In the genomic region with DNA sequence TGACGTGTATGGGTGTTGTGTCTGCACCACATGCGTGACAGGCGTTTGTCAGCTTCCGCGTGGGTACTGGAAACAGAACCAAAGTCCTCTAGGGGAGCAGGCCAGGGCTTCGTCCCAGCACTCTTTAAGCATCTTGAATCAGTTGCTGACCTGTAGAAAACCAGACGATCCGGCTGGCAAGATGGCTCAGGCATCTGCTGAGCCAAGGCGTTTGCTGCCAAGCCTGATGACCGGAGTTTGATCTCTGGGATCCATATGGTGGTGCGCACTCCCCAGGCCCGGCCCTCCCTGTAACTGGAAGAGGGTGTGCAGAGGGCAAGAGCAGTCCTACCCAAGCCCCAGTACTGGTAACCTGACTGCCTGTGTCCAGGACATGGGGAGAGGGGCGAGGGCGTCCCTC, we compare ENCODE assay signal across 36 mouse cellular contexts. TPM values are rescaled to one million over a fixed set of nuclear protein-coding genes. Genes with fewer than 3 reads are reported as not detected.
DNase-seq lines count a peak whose midpoint lies in the region; TF ChIP-seq lines count a peak whose summit lies in the region.
"Had no signal": no experiment of that assay in that cellular context is flagged by ENCODE, and none has a peak within 500 bp of the region (broad histone marks: within the 10 kb centered on the region; RNA-seq: fewer than 3 reads in every experiment).

No protein-coding gene starts in this region.

- H3K4me3 ChIP-seq in cerebellum, adult 2 months (replicated peaks; ENCODE audit: insufficient read depth, low read depth, low read length), result no peak overlapping the region
- H3K4me3 ChIP-seq in gastrocnemius, adult 2 months, result no peak overlapping the region
- peak overlapping the region; percentile 37; the same call in 1 of the 2 replicates for H3K4me3 ChIP-seq in E14TG2a.4 (replicated peaks; ENCODE audit: low read length)
- H3K4me3 ChIP-seq in embryonic facial prominence, embryonic 10.5 days, result no peak overlapping the region
- H3K4me3 ChIP-seq: embryonic facial prominence, embryonic 13.5 days; forebrain, embryonic 10.5 days; forebrain, embryonic 15.5 days; heart, adult 2 months; heart, embryonic 12.5 days; limb, embryonic 12.5 days; liver, embryonic 13.5 days; megakaryocyte, embryonic 14.5 days; midbrain, embryonic 13.5 days had no signal

- H3K9me3 ChIP-seq in E14TG2a.4 (ENCODE audit: low read length), result no peaks in the 10 kb centered on the region
- no peaks in the 10 kb centered on the region for H3K9me3 ChIP-seq in embryonic facial prominence, embryonic 10.5 days
- H3K9me3 ChIP-seq: embryonic facial prominence, embryonic 13.5 days; forebrain, embryonic 10.5 days; forebrain, embryonic 15.5 days; heart, embryonic 12.5 days; limb, embryonic 12.5 days; liver, embryonic 13.5 days; megakaryocyte, embryonic 14.5 days; midbrain, embryonic 13.5 days had no signal

- H3K36me3 ChIP-seq in E14TG2a.4 (ENCODE audit: insufficient read depth, low read length), result no peaks in the 10 kb centered on the region
- no peaks in the 10 kb centered on the region for H3K36me3 ChIP-seq in embryonic facial prominence, embryonic 10.5 days (replicated peaks)
- H3K36me3 ChIP-seq: embryonic facial prominence, embryonic 13.5 days; forebrain, embryonic 10.5 days; forebrain, embryonic 15.5 days; heart, embryonic 12.5 days; limb, embryonic 12.5 days; liver, embryonic 13.5 days; midbrain, embryonic 13.5 days had no signal

- no peaks in the 10 kb centered on the region for H3K27me3 ChIP-seq in cerebellum, adult 2 months (ENCODE audit: control insufficient read depth, insufficient read depth, low read length)
- peaks cover 6% of the 10 kb centered on the region for H3K27me3 ChIP-seq in E14TG2a.4 (ENCODE audit: insufficient read depth, low read length)
- no peaks in the 10 kb centered on the region for H3K27me3 ChIP-seq in embryonic facial prominence, embryonic 10.5 days (replicated peaks; ENCODE audit: low read depth, poor library complexity, severe bottlenecking)
- H3K27me3 ChIP-seq: embryonic facial prominence, embryonic 13.5 days; forebrain, embryonic 15.5 days; heart, embryonic 12.5 days; limb, embryonic 12.5 days; liver, embryonic 13.5 days; midbrain, embryonic 13.5 days had no signal

- intact Hi-C loops in gastrocnemius, adult 2 months (cut with DNase I), result no loop called here

- DNase-seq in cerebellum, adult 2 months, result peak; percentile 56 to 63
- DNase-seq in cerebellum, adult 11 months, result no peak
- peak; percentile 30 for DNase-seq in gastrocnemius, adult 2 months
- no peak for DNase-seq in gastrocnemius, postnatal 25 days
- no peak for DNase-seq in embryonic facial prominence, embryonic 10.5 days (ENCODE audit: low spot score)
- no peak for DNase-seq in layer of hippocampus, adult 11-12 months (ENCODE audit: low spot score)
- DNase-seq in natural killer cell, adult 2 months (ENCODE audit: low spot score in 2 of 2), result no peak
- DNase-seq: adrenal gland, postnatal 25 days; embryo, embryonic 11 days; heart, adult 2 months; heart, postnatal 4 days; kidney, adult 2 months; kidney, postnatal 4 days; layer of hippocampus, postnatal 36 days; liver, embryonic 13.5 days; lung, adult 18-20 months; lung, postnatal 4 days; right cerebral cortex, adult 18-20 months; right cerebral cortex, postnatal 4 days; thymus, adult 18-20 months; thymus, postnatal 25 days had no signal

- H3K4me1 ChIP-seq in cerebellum, adult 2 months (ENCODE audit: control insufficient read depth, insufficient read depth, low read length), result peaks cover 8% of the 10 kb centered on the region; the same call in 1 of the 2 replicates
- peaks cover 68% of the 10 kb centered on the region for H3K4me1 ChIP-seq in E14TG2a.4 (replicated peaks; ENCODE audit: low read depth, low read length)
- peaks cover 44% of the 10 kb centered on the region for H3K4me1 ChIP-seq in embryonic facial prominence, embryonic 10.5 days

- TF ChIP-seq CTCF in cerebellum, adult 2 months (IDR thresholded peaks at IDR 0.05; ENCODE audit: borderline replicate concordance, insufficient read depth, low read depth, low read length), result no peak
- TF ChIP-seq CTCF in gastrocnemius, adult 2 months (IDR thresholded peaks at IDR 0.05), result no peak
- no peak for TF ChIP-seq CTCF in E14TG2a.4 (conservative IDR thresholded peaks at IDR 0.05; ENCODE audit: low read length)

- 21% methylated on average over 14 of the region's 14 CpGs for WGBS in cerebellum, adult 2 months
- 88% methylated on average over 14 of the region's 14 CpGs for WGBS in embryonic facial prominence, embryonic 10.5 days

- H3K27ac ChIP-seq in cerebellum, adult 2 months (ENCODE audit: insufficient read depth, low read length), result no peak overlapping the region
- no peak overlapping the region for H3K27ac ChIP-seq in gastrocnemius, adult 2 months
- H3K27ac ChIP-seq in embryonic facial prominence, embryonic 10.5 days (replicated peaks), result 0 out of 2 replicates have a peak overlapping the region, but pooled peaks have one; percentile 30
- H3K27ac ChIP-seq: embryonic facial prominence, embryonic 13.5 days; forebrain, embryonic 10.5 days; forebrain, embryonic 15.5 days; heart, adult 2 months; hindbrain, embryonic 14.5 days; kidney, postnatal 0 days; limb, embryonic 12.5 days; liver, embryonic 13.5 days; midbrain, embryonic 13.5 days; stomach, postnatal 0 days had no signal

- TF ChIP-seq POLR2A in cerebellum, adult 2 months (IDR thresholded peaks at IDR 0.05; ENCODE audit: borderline replicate concordance, insufficient read depth, low read length), result no peak

RNA-seq across cellular contexts. Expression of a gene that starts 4.5 kb away (rescaled TPM):
- 0.56 and 1.2 TPM in 2 replicates for polyA plus RNA-seq in cerebellum, adult 2 months (2012; rRNA removed)
- not detected for total RNA-seq in gastrocnemius, adult 2 months (2021)
- not detected for total RNA-seq in gastrocnemius, postnatal 25 days (2021)
- polyA plus RNA-seq in embryonic facial prominence, embryonic 10.5 days (2016; fragmentation: Nextera tagmentation; extraction: Ambion mirVana), result 0.43 and 0.47 TPM in 2 replicates
- total RNA-seq: gastrocnemius, adult 18-20 months; heart, adult 2 months; MEL; monocyte, adult 5-6 weeks had no signal
- polyA plus RNA-seq: inflammation-experienced regulatory T-cells, adult 6 months had no signal

RNA-seq across cellular contexts. Expression of a gene that starts 4.5 kb away (rescaled TPM):
- 22.1 and 23.6 TPM in 2 replicates for polyA plus RNA-seq in cerebellum, adult 2 months (2012; rRNA removed)
- total RNA-seq in gastrocnemius, adult 2 months (2021), result 10 to 100 TPM; 20.5 to 21.4 TPM
- total RNA-seq in gastrocnemius, postnatal 25 days (2021), result 10 to 100 TPM; 17.2 to 19.3 TPM
- 27.9 and 29.2 TPM in 2 replicates for polyA plus RNA-seq in embryonic facial prominence, embryonic 10.5 days (2016; fragmentation: Nextera tagmentation; extraction: Ambion mirVana)

RNA-seq across cellular contexts. Expression of a gene that starts 42.6 kb away (rescaled TPM):
- 11.1 and 12.6 TPM in 2 replicates for polyA plus RNA-seq in cerebellum, adult 2 months (2012; rRNA removed)
- 10 to 100 TPM in 1 of 2 experiments, 1 to 10 TPM in 1; 5.9 to 12.0 TPM for total RNA-seq in gastrocnemius, adult 2 months (2021)
- 1 to 10 TPM; 2.4 to 3.6 TPM for total RNA-seq in gastrocnemius, postnatal 25 days (2021)
- 3.1 and 4.8 TPM in 2 replicates for polyA plus RNA-seq in embryonic facial prominence, embryonic 10.5 days (2016; fragmentation: Nextera tagmentation; extraction: Ambion mirVana)

RNA-seq across cellular contexts. Expression of a gene that starts 47.2 kb away (rescaled TPM):
- polyA plus RNA-seq in cerebellum, adult 2 months (2012; rRNA removed), result 60.5 and 69.2 TPM in 2 replicates
- 10 to 100 TPM; 14.3 to 15.9 TPM for total RNA-seq in gastrocnemius, adult 2 months (2021)
- 10 to 100 TPM; 12.0 to 12.3 TPM for total RNA-seq in gastrocnemius, postnatal 25 days (2021)
- polyA plus RNA-seq in embryonic facial prominence, embryonic 10.5 days (2016; fragmentation: Nextera tagmentation; extraction: Ambion mirVana), result 71.3 and 72.2 TPM in 2 replicates

Comparison
In these comparisons a context has a peak if more than half of its experiments do, and no peak if none do; other contexts are left out.
1. DNase-seq: peak in cerebellum, adult 2 months (2 of 2) and gastrocnemius, adult 2 months (single experiment); none in cerebellum, adult 11 months (single experiment), gastrocnemius, postnatal 25 days (single experiment), embryonic facial prominence, embryonic 10.5 days (single experiment), layer of hippocampus, adult 11-12 months (single experiment) and natural killer cell, adult 2 months (0 of 2).